Mouse (Mus musculus) neutrophil, adult 5-6 weeks (primary cell): ENCODE data around the gene P4ha3. TPM values are rescaled to one million over a fixed set of nuclear protein-coding genes. Genes with fewer than 3 reads are reported as not detected.

ENCODE experiments used
- ATAC-seq: fragments of 151-379, 151-347 bp; 2 replicates; pipeline ENCODE4 v1.8.0; 2017; ENCODE audit warnings: mild to moderate bottlenecking, moderate TSS enrichment; ENCODE audit not compliant: insufficient number of reproducible peaks, poor library complexity, low FRiP score, severe bottlenecking; ENCODE audit errors: extremely low read depth
- total RNA-seq: library from RNA; stranded (forward); fragments of 200-1000 nt; gene quantifications from 2 replicates; pipeline ENCODE4 v1.2.3, GENCODE M21; 2017

P4ha3 gene
- total RNA-seq, 1 experiment from 2014 or later: not detected

DNA sequence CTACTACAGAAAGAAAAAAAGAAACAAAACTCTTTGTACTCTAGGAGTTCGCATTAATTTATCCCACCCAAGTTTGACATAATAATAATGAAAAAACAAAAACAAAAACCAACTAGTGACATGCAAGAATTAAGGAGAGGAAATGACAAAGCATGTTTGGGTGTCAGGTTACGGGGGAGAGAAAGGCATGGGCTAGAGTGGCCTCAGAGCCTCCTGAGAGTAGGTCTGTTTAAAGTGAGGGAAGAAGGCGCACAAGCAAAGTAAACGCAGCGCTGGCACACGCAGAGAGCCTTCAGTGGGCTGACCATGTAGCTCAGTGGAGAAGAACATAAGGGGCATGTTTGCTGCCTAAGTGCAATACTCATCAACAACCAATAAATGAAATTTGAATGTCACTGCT lies 79.6 kb downstream of the P4ha3 start:
- no peak for ATAC-seq

Other genes starting within 250 kb of the P4ha3 start
- gene Pold3, start 164.0 kb upstream of the P4ha3 start, total RNA-seq: 60.8 and 83.0 TPM in 2 replicates
- 1.1 and 1.3 TPM in 2 replicates for gene Lipt2, start 126.2 kb upstream of the P4ha3 start, total RNA-seq
- 0.47 TPM in 1 of 2 replicates, not detected in the other for gene Kcne3, start 109.0 kb upstream of the P4ha3 start, total RNA-seq
- gene Pgm2l1, start 58.1 kb upstream of the P4ha3 start, total RNA-seq: 13.5 and 13.8 TPM in 2 replicates
- gene C2cd3, start 86.7 kb downstream of the P4ha3 start, total RNA-seq: 31.9 and 50.4 TPM in 2 replicates
- 34.4 and 40.6 TPM in 2 replicates for gene Ppme1, start 86.8 kb downstream of the P4ha3 start, total RNA-seq
- gene Ucp3, start 187.5 kb downstream of the P4ha3 start, total RNA-seq: not detected in 2 replicates
- 453 and 500 TPM in 2 replicates for gene Ucp2, start 207.8 kb downstream of the P4ha3 start, total RNA-seq
- gene Dnajb13, start 229.4 kb downstream of the P4ha3 start, total RNA-seq: 1.0 and 1.5 TPM in 2 replicates